Mouse (Mus musculus): ENCODE results near the gene Syngr3.
"Not testable (repeated sequence)": the region's sequence is repeated elsewhere in the genome, so short reads cannot be mapped to it uniquely, and the experiment has no call there.

Gene Syngr3

DNA sequence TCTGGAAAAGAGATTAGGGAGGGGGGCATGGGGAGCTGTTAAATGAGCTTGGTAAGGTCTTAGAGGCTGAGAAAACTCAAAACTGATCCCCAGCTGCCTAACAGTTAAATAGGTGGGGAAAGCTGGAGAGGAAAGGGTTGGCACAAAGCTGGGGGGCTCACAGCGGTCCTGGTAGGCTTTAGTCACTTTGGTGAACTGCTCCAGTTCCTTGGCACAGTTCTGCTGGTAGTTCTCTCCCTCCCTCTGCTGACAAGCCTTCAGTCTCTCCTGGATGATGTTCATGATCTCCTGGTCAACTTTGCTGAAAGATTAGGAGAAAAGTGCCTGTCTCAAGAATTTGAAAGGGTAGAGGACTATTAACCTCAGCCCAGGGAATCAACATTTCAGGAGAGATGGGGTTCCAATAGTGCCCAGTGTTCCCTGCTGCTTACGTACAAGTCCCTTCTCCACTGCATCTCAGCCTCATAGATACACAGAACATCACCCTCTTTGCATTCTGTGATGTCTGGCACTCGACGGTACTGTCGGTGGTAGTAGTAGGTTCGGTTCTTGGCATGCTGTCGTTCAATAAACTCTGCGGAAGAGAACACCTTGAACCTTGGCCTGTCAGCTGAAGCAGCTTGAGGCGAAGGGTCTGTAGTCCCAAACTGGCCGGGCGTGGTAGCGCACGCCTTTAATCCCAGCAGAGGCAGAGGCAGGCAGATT, 32.6 kb upstream of the Syngr3 start:
- in situ Hi-C loops (cut with MboI; ENCODE audit: low pct_unique_long_range_greater_than_20kb in 1 of 2, low sequenced_read_pairs in 2 of 2, unreplicated experiment in 1 of 2) = no loop called here

DNA sequence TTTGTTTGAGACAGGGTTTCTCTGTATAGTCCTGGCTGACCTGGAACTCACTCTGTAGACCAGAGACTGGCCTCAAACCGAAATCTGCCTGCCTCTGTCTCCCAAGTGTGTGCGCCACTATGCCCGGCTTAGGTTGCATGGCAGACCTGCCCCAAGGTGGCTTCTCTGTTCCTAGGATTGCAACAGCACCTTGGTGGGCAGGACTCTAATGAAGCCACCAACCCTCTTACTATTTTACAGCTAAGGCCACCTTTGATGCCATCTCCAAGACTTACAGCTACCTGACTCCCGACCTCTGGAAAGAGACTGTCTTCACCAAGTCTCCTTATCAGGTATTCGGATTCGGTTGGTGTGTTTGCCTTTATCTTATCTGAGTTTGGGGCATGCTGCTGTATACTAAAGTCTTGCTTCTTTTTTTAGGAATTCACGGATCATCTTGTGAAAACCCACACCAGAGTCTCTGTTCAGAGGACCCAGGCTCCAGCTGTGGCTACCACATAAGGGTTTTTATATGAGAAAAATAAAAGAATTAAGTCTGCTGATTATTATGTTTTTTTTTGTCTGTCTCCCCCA, 31.7 kb upstream of the Syngr3 start:
- in situ Hi-C loops (cut with MboI; ENCODE audit: low pct_unique_long_range_greater_than_20kb in 1 of 2, low sequenced_read_pairs in 2 of 2, unreplicated experiment in 1 of 2) = not testable (repeated sequence)

GRCm38 (mm10) chr17:24720616-24721015, 30.9 kb upstream of the Syngr3 start:
- in situ Hi-C loops (cut with MboI; ENCODE audit: low pct_unique_long_range_greater_than_20kb in 1 of 2, low sequenced_read_pairs in 2 of 2, unreplicated experiment in 1 of 2) = not testable (repeated sequence)

GRCm38 (mm10) chr17:24719494-24720222, 29.9 kb upstream of the Syngr3 start:
- in situ Hi-C loops (cut with MboI; ENCODE audit: low pct_unique_long_range_greater_than_20kb in 1 of 2, low sequenced_read_pairs in 2 of 2, unreplicated experiment in 1 of 2) = no loop called here

DNA sequence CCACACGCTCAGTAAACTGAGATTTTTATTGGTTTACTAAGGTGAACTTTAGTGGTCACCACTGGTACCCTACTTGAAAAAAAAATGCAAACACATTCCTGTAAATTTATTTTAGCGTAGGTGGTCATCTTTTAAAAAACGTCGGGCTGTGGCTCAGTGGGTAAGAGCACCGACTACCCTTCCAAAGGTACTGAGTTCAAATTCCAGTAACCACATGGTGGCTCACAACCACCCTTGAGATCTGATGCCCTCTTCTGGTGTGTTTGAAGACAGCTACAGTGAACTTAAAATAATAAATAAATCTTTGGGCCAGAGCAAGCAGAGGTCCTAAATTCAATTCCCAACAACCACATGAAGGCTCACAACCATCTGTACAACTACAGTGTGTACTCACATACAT, 29.2 kb upstream of the Syngr3 start:
- in situ Hi-C loops (cut with MboI; ENCODE audit: low pct_unique_long_range_greater_than_20kb in 1 of 2, low sequenced_read_pairs in 2 of 2, unreplicated experiment in 1 of 2) = not testable (repeated sequence)

- in situ Hi-C loops (cut with MboI; ENCODE audit: low pct_unique_long_range_greater_than_20kb in 1 of 2, low sequenced_read_pairs in 2 of 2, unreplicated experiment in 1 of 2) = no loop called here
Observed at GRCm38 (mm10) chr17:24717943-24718342, 28.2 kb upstream of the Syngr3 start, which contains the start of the genes Rnf151 and Rps2. Gene Rnf151, minus strand, starts transcription at chr17:24718063. Gene Rps2, plus strand, starts transcription at chr17:24718116.

GRCm38 (mm10) chr17:24716166-24716682, 26.5 kb upstream of the Syngr3 start:
- in situ Hi-C loops (cut with MboI; ENCODE audit: low pct_unique_long_range_greater_than_20kb in 1 of 2, low sequenced_read_pairs in 2 of 2, unreplicated experiment in 1 of 2) = no loop called here

GRCm38 (mm10) chr17:24715556-24715955, 25.8 kb upstream of the Syngr3 start:
- in situ Hi-C loops (cut with MboI; ENCODE audit: low pct_unique_long_range_greater_than_20kb in 1 of 2, low sequenced_read_pairs in 2 of 2, unreplicated experiment in 1 of 2) = no loop called here

GRCm38 (mm10) chr17:24708646-24709045, 18.9 kb upstream of the Syngr3 start:
- in situ Hi-C loops (cut with MboI; ENCODE audit: low pct_unique_long_range_greater_than_20kb in 1 of 2, low sequenced_read_pairs in 2 of 2, unreplicated experiment in 1 of 2) = no loop called here

DNA sequence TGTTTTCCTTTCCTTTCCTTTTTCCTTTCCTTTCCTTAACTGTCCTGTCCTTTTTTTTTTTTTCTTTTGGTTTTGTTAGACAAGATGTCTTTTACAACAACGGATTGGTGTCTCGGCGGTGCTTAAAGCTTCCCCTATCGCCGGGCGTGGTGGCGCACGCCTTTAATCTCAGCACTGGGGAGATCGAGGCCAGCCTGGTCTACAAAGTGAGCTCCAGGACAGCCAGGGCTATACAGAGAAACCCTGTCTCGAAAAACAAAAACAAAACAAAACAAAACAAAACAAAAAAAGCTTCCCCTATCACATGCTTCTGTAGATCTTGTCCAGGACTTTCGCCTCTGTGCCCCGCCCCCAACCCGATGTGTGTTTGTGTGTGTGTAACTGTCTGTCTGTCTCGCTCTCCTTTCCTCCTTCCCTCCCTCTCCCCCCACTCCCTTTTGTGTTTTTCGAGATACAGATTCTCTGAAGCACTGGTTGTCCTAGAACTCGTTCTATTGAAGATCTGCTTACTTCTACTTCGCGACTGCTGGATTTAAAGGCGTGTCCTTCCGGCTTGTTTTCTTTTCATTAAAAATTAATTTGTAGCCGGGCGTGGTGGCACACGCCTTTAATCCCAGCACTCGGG, 18.2 kb upstream of the Syngr3 start:
- in situ Hi-C loops (cut with MboI; ENCODE audit: low pct_unique_long_range_greater_than_20kb in 1 of 2, low sequenced_read_pairs in 2 of 2, unreplicated experiment in 1 of 2) = no loop called here

DNA sequence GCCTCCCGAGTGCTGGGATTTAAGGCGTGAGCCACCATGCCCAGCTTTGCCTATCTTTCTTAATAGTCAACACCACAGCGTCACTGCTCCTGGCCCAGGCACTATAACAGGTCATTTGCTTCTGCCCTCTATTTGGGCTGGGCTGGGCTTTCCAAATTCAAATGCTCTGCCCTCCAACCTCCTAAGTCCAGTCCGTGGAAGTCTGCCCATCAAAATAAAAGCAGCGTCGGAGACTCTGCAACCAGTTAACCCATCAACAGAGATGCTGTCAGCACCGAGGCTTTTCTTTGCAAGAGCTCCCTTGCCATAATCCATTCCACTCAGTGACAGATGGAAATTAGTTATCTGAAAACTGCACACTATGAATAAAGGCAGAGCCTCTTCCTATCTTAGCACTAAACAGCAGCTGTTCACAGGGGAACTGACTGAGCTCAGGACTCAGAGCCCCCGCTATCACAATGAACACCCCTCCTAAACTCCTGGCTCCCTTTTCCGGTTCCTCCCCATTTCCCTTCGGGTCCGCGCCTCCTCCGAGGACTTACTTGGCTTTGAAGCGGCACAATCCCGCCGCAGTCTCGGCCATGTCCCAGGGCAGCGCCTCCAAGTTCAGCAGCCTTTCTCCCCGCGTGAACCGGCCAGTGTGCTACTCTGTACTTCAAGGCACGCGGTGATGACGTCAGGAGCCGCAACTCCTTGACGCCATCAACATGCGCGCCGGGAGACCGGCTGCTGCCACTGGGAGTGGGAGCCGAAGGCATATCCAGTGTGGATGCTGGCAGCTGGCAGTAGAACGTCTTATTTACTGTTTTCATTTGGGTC, 17.4 kb upstream of the Syngr3 start, which contains the start of gene Tbl3:
TSS of gene Tbl3 (minus strand) at position 679 of the 819 bp plus-strand sequence.
- in situ Hi-C loops (cut with MboI; ENCODE audit: low pct_unique_long_range_greater_than_20kb in 1 of 2, low sequenced_read_pairs in 2 of 2, unreplicated experiment in 1 of 2) = no loop called here

DNA sequence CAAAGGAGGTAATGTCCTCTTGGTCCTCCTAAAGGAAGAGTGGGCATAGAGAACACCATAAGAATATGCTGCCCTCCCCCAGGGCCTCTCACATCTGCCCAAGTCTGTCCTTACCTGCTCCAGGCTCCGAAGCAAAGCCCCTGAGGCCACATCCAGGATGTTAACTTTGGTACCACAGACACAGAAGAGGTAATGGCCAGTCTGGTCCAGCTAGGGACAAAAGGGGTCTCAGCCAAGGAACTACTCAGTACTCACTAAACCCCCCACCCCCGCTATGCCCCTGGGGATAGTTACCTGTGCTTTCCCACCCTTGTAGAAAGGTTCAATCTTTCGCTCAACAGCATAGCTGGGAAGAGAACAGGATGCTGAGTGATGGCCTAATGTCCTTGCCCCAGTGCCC, 16.1 kb upstream of the Syngr3 start:
- in situ Hi-C loops (cut with MboI; ENCODE audit: low pct_unique_long_range_greater_than_20kb in 1 of 2, low sequenced_read_pairs in 2 of 2, unreplicated experiment in 1 of 2) = no loop called here

DNA sequence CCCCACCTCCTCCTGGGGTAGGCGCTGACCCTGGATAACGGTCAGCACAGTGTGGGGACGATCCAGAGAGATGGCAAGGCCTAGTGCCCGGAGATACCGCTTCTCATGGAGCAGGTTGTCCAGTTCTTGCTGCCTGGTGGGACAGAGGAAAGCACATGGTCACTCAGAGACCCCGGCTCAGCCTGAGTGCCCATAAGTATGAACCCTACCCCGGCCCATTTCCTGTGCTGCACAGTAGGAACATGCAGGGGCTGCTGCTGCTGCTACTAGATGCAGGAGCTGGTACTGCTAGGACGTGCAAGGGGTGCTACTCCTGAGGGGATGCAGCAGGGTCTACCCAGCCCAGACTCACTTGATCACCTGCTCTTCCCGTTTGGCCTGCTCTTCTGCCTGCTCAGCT, 11.5 kb upstream of the Syngr3 start:
- in situ Hi-C loops (cut with MboI; ENCODE audit: low pct_unique_long_range_greater_than_20kb in 1 of 2, low sequenced_read_pairs in 2 of 2, unreplicated experiment in 1 of 2) = no loop called here

- in situ Hi-C loops (cut with MboI; ENCODE audit: low pct_unique_long_range_greater_than_20kb in 1 of 2, low sequenced_read_pairs in 2 of 2, unreplicated experiment in 1 of 2) = no loop called here
Observed at GRCm38 (mm10) chr17:24699473-24699872, 9.7 kb upstream of the Syngr3 start.

DNA sequence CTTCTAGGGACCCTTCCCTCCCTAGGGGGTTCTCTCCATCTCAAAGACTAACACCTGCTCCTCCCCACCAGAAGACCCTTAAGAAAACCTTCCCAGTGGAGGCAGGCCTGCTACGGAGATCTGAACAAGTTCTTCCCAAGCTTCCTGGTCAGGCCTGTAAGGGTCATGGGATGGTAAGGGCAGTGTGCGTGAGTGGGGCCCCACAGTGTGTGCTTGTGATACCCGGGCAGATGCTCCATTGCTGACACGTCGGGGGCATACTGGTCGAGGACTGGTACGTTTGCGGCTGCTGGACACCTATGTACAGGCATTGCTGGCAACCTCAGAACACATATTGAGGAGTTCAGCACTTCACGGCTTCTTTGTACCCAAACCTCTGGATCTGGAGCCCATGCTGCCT, 9.0 kb upstream of the Syngr3 start:
- in situ Hi-C loops (cut with MboI; ENCODE audit: low pct_unique_long_range_greater_than_20kb in 1 of 2, low sequenced_read_pairs in 2 of 2, unreplicated experiment in 1 of 2) = no loop called here

DNA sequence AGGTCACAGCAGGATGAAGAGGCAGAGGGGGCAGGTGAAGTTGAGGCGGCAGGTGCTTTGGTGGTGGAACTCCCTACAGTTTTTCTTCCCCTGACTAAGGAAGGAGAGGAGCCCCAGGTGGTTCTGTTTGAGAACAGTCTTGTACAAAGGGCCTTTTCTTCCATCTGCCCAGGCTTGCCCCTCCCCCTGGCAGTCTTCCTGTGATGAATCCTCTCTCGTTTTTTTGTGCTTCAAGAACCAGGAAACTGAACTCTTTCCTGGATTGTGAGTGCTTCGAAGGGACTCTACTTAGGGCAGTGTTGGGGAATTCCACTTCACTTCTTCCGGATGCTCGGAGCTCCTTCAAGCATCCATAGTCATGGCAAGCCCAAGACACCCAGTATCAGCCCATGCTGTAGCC, 8.2 kb upstream of the Syngr3 start:
- in situ Hi-C loops (cut with MboI; ENCODE audit: low pct_unique_long_range_greater_than_20kb in 1 of 2, low sequenced_read_pairs in 2 of 2, unreplicated experiment in 1 of 2) = no loop called here

- in situ Hi-C loops (cut with MboI; ENCODE audit: low pct_unique_long_range_greater_than_20kb in 1 of 2, low sequenced_read_pairs in 2 of 2, unreplicated experiment in 1 of 2) = no loop called here
Observed at GRCm38 (mm10) chr17:24696011-24696697, 6.4 kb upstream of the Syngr3 start, which contains the start of the genes Gfer and Noxo1. Gene Gfer, minus strand, starts transcription at chr17:24696156. Gene Noxo1, plus strand, starts transcription at chr17:24696234.

Measured in mouse embryonic stem cell (cell line).